Mouse (Mus musculus): ENCODE measurements around the gene Fam193b. TPM values are rescaled to one million over a fixed set of nuclear protein-coding genes. Genes with fewer than 3 reads are reported as not detected.

Gene Fam193b
- polyA plus RNA-seq, 2 experiments: 4.0 to 20.9 TPM

DNA sequence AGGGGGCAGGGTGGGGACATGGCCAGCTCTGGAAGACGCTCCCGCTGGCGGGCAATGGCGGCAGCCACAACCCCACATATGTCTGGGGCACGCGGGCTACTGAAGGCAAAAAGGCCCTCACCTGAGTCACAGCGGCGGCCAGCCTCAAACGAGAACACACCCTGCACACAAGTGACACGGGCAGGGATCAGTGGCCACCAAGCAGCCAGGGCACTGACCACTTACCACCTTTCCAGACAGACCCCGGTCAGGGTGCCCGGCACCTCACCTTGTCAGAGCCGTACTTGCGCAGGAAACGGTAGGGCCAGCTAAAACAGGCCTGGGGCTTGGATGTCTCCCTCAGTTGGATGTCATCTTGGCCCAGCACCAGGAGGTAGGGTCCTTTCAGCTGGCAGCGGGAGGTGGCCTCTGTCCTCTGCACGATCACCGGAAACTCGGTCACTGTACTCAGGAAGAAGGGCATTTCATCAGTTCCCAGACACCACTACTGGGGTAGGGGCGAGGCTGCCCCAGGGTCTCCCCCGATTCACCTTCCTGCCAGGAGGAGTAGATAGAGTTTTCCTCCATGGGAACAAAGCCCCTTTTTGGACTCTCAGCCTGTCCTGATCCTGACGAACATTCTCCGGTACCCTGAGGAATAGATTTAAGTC lies 46.8 kb downstream of the Fam193b start:
- no peaks in the 10 kb centered on the region for H3K27me3 ChIP-seq (ENCODE audit: control insufficient read depth, insufficient read depth, low read length)
- peaks cover 0 to 14% of the 10 kb centered on the region in 2 experiments; a peak in 1 of 4 replicates for H3K4me1 ChIP-seq (replicated peaks; ENCODE audit: control insufficient read depth in 2 of 2, insufficient read depth in 2 of 2, low read length in 1 of 2)
- no peak overlapping the region for H3K9ac ChIP-seq (replicated peaks)
- no peak overlapping the region for H3K4me2 ChIP-seq (ENCODE audit: low read depth)
- no peaks in the 10 kb centered on the region for H3K36me3 ChIP-seq (replicated peaks; ENCODE audit: control insufficient read depth, insufficient read depth, low read depth)
- H3K4me3 ChIP-seq (ENCODE audit: insufficient read depth in 1 of 2, low read depth in 2 of 2, low read length in 2 of 2): no peak overlapping the region
- no peak for ATAC-seq (ENCODE audit: insufficient read depth)
- no peak for DNase-seq (ENCODE audit: low read depth in 3 of 3, low spot score in 3 of 3)
- no peak overlapping the region for H3K27ac ChIP-seq
- TF ChIP-seq EP300 (IDR thresholded peaks at IDR 0.05; ENCODE audit: low read depth) (no peak), CTCF (IDR thresholded peaks at IDR 0.05; ENCODE audit: low read depth) (no peak)
- 79% methylated on average over 23 of the region's 23 CpGs for WGBS (ENCODE audit: insufficient replicate concordance)
- no peaks in the 10 kb centered on the region for H3K9me3 ChIP-seq (ENCODE audit: control insufficient read depth, low read length)

DNA sequence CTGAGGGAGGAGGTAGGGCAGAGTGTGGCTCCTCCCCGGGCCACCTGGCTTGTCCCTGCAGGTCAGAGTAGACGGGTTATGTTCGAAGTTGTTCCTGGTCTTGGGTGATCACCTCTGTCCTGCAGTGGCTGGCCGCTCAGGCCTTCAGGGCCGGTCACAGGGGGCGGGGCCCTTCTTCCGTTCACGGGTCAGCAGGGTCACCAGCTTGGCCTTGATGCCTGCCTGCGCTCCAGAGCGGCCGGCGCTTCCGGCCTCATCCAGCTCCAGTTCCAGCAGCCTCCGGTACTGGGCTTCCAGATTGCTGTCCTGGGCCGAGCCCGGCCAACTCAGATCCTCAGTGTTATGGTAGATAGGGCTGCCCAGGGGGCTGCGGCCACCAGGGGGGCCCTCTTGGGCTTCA lies 47.6 kb downstream of the Fam193b start:
- 80% methylated on average over 17 of the region's 17 CpGs for WGBS (ENCODE audit: insufficient replicate concordance)
- no peak for DNase-seq (ENCODE audit: low read depth in 3 of 3, low spot score in 3 of 3)
- TF ChIP-seq CTCF (IDR thresholded peaks at IDR 0.05; ENCODE audit: low read depth): no peak
- TF ChIP-seq EP300 (IDR thresholded peaks at IDR 0.05; ENCODE audit: low read depth): no peak
- Histone ChIP-seq H3K9me3 (ENCODE audit: control insufficient read depth, low read length) (no peaks in the 10 kb centered on the region), H3K9ac (replicated peaks) (no peak overlapping the region), H3K4me3 (ENCODE audit: insufficient read depth in 1 of 2, low read depth in 2 of 2, low read length in 2 of 2) (no peak overlapping the region), H3K27ac (no peak overlapping the region), H3K4me2 (ENCODE audit: low read depth) (no peak overlapping the region), H3K4me1 (replicated peaks; ENCODE audit: control insufficient read depth in 2 of 2, insufficient read depth in 2 of 2, low read length in 1 of 2) (peaks cover 0 to 6% of the 10 kb centered on the region in 2 experiments; a peak in 1 of 4 replicates), H3K27me3 (ENCODE audit: control insufficient read depth, insufficient read depth, low read length) (no peaks in the 10 kb centered on the region), H3K36me3 (replicated peaks; ENCODE audit: control insufficient read depth, insufficient read depth, low read depth) (no peaks in the 10 kb centered on the region)
- ATAC-seq (ENCODE audit: insufficient read depth): peak; percentile 42

DNA sequence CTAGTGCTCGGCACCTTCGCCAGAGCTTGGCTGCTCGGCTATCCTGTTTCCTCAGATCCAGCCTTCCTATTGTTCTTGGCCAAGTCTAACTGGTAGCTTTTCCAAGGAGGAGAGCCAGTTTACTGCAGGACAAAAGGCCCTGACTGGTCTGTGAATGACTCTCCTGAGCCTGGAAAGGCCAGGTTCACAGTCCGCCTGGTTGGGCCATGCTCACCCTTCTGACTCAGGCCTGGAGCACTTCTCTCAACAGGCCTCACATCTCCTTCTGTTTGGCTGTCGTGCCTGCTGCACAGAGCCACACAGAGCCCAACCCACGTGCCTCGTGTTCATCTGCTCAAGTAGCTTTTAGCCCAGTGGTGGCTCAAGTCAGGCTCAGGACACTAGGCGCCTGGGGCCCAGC lies 48.2 kb downstream of the Fam193b start:
- WGBS (ENCODE audit: insufficient replicate concordance): 62% methylated on average over 8 of the region's 8 CpGs
- no peak overlapping the region for H3K4me3 ChIP-seq (ENCODE audit: insufficient read depth in 1 of 2, low read depth in 2 of 2, low read length in 2 of 2)
- H3K27ac ChIP-seq: no peak overlapping the region
- no peaks in the 10 kb centered on the region for H3K9me3 ChIP-seq (ENCODE audit: control insufficient read depth, low read length)
- H3K4me1 ChIP-seq (replicated peaks; ENCODE audit: control insufficient read depth in 2 of 2, insufficient read depth in 2 of 2, low read length in 1 of 2): peaks cover 0 to 5% of the 10 kb centered on the region in 2 experiments; a peak in 1 of 4 replicates
- DNase-seq (ENCODE audit: low read depth in 3 of 3, low spot score in 3 of 3) (no peak), ATAC-seq (ENCODE audit: insufficient read depth) (no peak)
- H3K9ac ChIP-seq (replicated peaks): no peak overlapping the region
- no peaks in the 10 kb centered on the region for H3K36me3 ChIP-seq (replicated peaks; ENCODE audit: control insufficient read depth, insufficient read depth, low read depth)
- no peak for TF ChIP-seq CTCF (IDR thresholded peaks at IDR 0.05; ENCODE audit: low read depth)
- H3K4me2 ChIP-seq (ENCODE audit: low read depth): no peak overlapping the region
- no peaks in the 10 kb centered on the region for H3K27me3 ChIP-seq (ENCODE audit: control insufficient read depth, insufficient read depth, low read length)

DNA sequence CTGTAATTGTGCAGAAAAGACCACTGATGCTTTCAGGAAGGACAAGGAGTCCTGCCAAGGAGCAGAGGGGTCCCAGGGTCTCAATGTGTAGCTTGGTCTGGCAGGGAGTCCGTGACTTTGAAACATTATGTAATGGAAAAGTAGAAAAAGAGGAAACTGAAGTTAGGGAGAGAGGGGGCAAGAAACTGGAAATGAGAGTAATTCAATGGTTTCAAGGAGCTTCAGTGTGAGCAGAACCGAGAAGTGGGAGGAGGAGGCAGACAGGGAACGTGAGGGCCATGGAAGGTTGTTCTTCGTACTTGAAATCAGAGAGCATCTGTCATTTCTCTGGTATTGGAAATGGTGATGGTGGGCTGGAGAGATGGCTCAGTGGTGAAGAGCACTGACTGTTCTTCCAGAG lies 51.3 kb downstream of the Fam193b start:
- no peaks in the 10 kb centered on the region for H3K36me3 ChIP-seq (replicated peaks; ENCODE audit: control insufficient read depth, insufficient read depth, low read depth)
- H3K27me3 ChIP-seq (ENCODE audit: control insufficient read depth, insufficient read depth, low read length): no peaks in the 10 kb centered on the region
- no peak overlapping the region for H3K27ac ChIP-seq
- H3K9ac ChIP-seq (replicated peaks): no peak overlapping the region
- H3K4me3 ChIP-seq (ENCODE audit: insufficient read depth in 1 of 2, low read depth in 2 of 2, low read length in 2 of 2): no peak overlapping the region
- no peak overlapping the region for H3K4me2 ChIP-seq (ENCODE audit: low read depth)
- no peaks in the 10 kb centered on the region for H3K4me1 ChIP-seq (replicated peaks; ENCODE audit: control insufficient read depth in 2 of 2, insufficient read depth in 2 of 2, low read length in 1 of 2)
- TF ChIP-seq EP300 (IDR thresholded peaks at IDR 0.05; ENCODE audit: low read depth): no peak
- TF ChIP-seq CTCF (IDR thresholded peaks at IDR 0.05; ENCODE audit: low read depth): no peak
- no peak for ATAC-seq (ENCODE audit: insufficient read depth)
- 38% methylated on average over 4 of the region's 4 CpGs for WGBS (ENCODE audit: insufficient replicate concordance)
- DNase-seq (ENCODE audit: low read depth in 3 of 3, low spot score in 3 of 3): no peak
- no peaks in the 10 kb centered on the region for H3K9me3 ChIP-seq (ENCODE audit: control insufficient read depth, low read length)

DNA sequence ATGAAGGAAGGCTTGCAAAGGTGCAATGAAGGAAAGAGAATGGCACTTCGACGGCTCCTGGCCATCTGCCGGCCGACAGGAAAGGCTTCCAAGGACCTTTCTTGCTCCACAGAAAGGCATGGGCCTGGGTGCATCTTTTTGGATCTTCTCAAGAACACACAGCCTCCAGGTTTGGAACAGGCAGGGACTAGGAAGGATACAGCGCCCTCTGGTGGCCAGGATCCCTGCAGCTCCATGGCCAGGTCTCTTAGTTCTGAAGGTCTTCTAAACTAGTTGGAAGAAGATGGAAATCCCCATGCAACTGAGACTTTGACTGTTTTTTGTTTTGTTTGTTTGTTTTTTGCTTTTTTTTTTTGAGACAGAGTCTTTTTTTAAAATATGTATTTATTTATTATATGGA lies 54.0 kb downstream of the Fam193b start:
- no peaks in the 10 kb centered on the region for H3K9me3 ChIP-seq (ENCODE audit: control insufficient read depth, low read length)
- no peak overlapping the region for H3K27ac ChIP-seq
- 1% methylated on average over 5 of the region's 5 CpGs for WGBS (ENCODE audit: insufficient replicate concordance)
- no peaks in the 10 kb centered on the region for H3K36me3 ChIP-seq (replicated peaks; ENCODE audit: control insufficient read depth, insufficient read depth, low read depth)
- no peak overlapping the region for H3K4me3 ChIP-seq (ENCODE audit: insufficient read depth in 1 of 2, low read depth in 2 of 2, low read length in 2 of 2)
- TF ChIP-seq CTCF (IDR thresholded peaks at IDR 0.05; ENCODE audit: low read depth) (peak; percentile 95), EP300 (IDR thresholded peaks at IDR 0.05; ENCODE audit: low read depth) (no peak)
- H3K4me1 ChIP-seq (replicated peaks; ENCODE audit: control insufficient read depth in 2 of 2, insufficient read depth in 2 of 2, low read length in 1 of 2): peaks cover 4 to 6% of the 10 kb centered on the region in 2 experiments; a peak in 3 of 4 replicates
- no peak overlapping the region for H3K4me2 ChIP-seq (ENCODE audit: low read depth)
- ATAC-seq (ENCODE audit: insufficient read depth) (no peak), DNase-seq (ENCODE audit: low read depth in 3 of 3, low spot score in 3 of 3) (peak in 2 of 3 experiments; percentile 51 to 65)
- H3K27me3 ChIP-seq (ENCODE audit: control insufficient read depth, insufficient read depth, low read length): no peaks in the 10 kb centered on the region; the same call in 1 of the 2 replicates
- no peak overlapping the region for H3K9ac ChIP-seq (replicated peaks)
